Mouse (Mus musculus): ENCODE measurements around the gene Zmiz1.

- TF ChIP-seq CTCF (IDR thresholded peaks at IDR 0.05; ENCODE audit: low read depth) (no peak), EP300 (IDR thresholded peaks at IDR 0.05; ENCODE audit: low read depth) (no peak)
Observed at GRCm38 (mm10) chr14:25423721-25424443, 35.1 kb upstream of the Zmiz1 start.
